Mouse (Mus musculus): ENCODE results near the gene Zfp385a. TPM values are rescaled to one million over a fixed set of nuclear protein-coding genes. Genes with fewer than 3 reads are reported as not detected.

Gene Zfp385a
- polyA plus RNA-seq, 1 experiment from 2014 or later, result 20.5 TPM

DNA sequence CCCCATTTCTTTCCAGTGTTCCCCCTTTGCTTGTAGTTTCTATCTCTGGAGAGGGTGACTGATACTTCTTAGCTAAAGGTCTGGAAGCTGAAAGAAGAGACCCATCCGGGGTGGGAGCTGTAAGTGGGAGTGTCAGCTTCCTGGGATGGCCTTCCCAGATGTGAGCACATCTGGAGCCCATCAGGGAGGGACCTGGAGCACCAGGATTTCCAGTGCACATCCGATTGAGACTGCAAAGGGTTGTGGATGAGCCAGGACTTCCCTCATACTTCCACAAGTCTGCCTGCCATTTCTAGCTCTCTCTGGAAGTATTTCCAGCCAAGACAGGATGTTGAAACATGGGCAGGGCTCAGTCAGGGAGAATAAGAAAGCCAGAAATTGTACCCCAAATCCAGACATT, 31.3 kb upstream of the Zfp385a start:
- Histone ChIP-seq H3K36me3 (no peaks in the 10 kb centered on the region), H3K27me3 (peaks cover 17% of the 10 kb centered on the region; the same call in 1 of the 2 replicates), H3K4me3 (no peak overlapping the region), H3K9ac (no peak overlapping the region), H3K4me2 (replicated peaks) (no peak overlapping the region), H3K27ac (no peak overlapping the region), H3K4me1 (peaks cover 11% of the 10 kb centered on the region), H3K9me3 (replicated peaks) (no peaks in the 10 kb centered on the region)
- ATAC-seq (ENCODE audit: low FRiP score), result no peak
- WGBS, result 45% methylated on average over 2 of the region's 2 CpGs

DNA sequence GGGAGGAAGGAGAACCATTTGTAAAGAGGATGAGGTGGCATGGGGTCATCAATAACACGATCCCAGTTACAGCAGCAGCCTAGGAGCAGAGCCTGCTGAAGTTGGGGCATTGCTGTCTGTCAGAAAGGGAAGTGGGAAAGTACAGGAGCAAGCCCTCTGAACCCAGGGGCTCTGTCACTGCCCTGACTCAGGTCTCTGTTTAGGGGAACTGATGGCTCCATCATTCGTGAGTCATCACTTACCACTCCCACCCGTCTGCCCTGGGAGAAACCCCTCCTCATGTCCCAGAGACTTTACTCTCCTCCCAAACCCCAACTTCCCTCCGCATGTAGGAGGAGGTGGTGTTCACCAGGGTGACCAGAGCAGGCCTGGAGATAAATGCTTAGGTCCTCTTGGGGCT, 30.6 kb upstream of the Zfp385a start:
- 55% methylated on average over 4 of the region's 4 CpGs for WGBS
- Histone ChIP-seq H3K27ac (no peak overlapping the region), H3K9ac (no peak overlapping the region), H3K9me3 (replicated peaks) (no peaks in the 10 kb centered on the region), H3K4me2 (replicated peaks) (no peak overlapping the region), H3K36me3 (no peaks in the 10 kb centered on the region), H3K4me3 (no peak overlapping the region), H3K27me3 (peaks cover 21% of the 10 kb centered on the region; the same call in 1 of the 2 replicates), H3K4me1 (peaks cover 17% of the 10 kb centered on the region)
- no peak for ATAC-seq (ENCODE audit: low FRiP score)

DNA sequence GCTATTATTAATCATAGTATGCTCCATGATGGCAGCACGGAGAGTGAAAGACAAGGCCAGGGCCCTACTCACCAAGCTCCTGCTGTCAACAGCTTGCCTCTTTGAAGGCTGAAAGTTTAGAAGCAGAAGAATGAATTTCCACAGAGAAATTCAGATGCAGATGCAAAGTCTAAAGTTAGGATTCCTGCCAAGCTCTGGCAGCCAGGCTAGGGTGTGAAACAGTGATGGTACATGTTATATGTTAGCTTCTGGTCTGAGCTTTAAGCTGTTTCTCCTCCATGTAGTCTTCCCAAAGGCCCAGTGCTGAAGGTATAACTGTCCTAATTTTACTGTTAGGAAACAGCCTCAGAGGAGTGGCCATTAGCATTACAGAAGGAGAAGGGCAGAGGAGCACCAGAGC, 29.2 kb upstream of the Zfp385a start:
- Histone ChIP-seq H3K27ac (no peak overlapping the region), H3K4me1 (peaks cover 24% of the 10 kb centered on the region), H3K36me3 (no peaks in the 10 kb centered on the region), H3K4me2 (replicated peaks) (no peak overlapping the region), H3K9me3 (replicated peaks) (no peaks in the 10 kb centered on the region), H3K9ac (no peak overlapping the region), H3K4me3 (no peak overlapping the region), H3K27me3 (peaks cover 23% of the 10 kb centered on the region; the same call in 1 of the 2 replicates)
- 69% methylated on average over 1 of the region's 1 CpGs for WGBS
- no peak for ATAC-seq (ENCODE audit: low FRiP score)

DNA sequence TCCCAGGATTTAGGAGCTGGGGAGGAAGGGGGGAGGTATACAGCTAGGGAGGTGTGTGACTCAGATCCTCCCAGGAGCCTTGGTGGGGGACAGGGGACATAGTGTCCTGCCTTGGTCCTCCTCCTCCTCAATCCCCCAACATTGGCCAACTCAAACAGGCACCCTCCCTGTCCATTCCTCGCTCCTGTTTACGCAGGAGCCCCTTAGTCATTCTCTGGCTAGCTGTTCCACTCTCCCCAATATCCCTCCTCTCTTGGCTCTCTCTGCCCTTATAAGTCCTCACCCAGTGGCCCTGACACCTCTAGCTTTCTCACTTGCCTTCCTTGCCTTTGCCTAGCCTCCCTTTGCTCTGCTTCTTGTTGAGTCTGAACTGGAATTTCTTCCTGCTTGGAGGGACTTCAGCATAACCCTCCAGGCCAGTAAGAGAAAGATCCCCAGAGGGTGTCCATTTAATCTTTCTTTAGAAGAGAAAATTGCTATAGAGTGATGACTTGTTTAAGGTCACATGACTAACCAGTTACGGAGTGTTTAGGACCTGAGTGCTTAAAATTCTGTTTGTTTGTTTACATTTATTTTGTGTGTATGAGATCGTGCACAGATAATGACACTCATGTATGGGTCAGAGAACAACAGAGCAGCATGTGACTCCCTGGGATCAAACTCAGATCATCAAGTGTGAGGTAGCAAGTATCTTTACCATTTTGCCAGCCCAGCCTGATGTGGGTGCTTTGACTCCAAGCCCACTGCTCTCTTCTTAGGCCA, 28.5 kb upstream of the Zfp385a start:
- peaks cover 24% of the 10 kb centered on the region for H3K4me1 ChIP-seq
- WGBS, result 78% methylated on average over 4 of the region's 4 CpGs
- H3K4me3 ChIP-seq, result no peak overlapping the region
- no peak overlapping the region for H3K4me2 ChIP-seq (replicated peaks)
- H3K36me3 ChIP-seq, result no peaks in the 10 kb centered on the region
- no peaks in the 10 kb centered on the region for H3K9me3 ChIP-seq (replicated peaks)
- no peak for ATAC-seq (ENCODE audit: low FRiP score)
- H3K27me3 ChIP-seq, result peaks cover 23% of the 10 kb centered on the region; the same call in 1 of the 2 replicates
- no peak overlapping the region for H3K9ac ChIP-seq
- H3K27ac ChIP-seq, result no peak overlapping the region

DNA sequence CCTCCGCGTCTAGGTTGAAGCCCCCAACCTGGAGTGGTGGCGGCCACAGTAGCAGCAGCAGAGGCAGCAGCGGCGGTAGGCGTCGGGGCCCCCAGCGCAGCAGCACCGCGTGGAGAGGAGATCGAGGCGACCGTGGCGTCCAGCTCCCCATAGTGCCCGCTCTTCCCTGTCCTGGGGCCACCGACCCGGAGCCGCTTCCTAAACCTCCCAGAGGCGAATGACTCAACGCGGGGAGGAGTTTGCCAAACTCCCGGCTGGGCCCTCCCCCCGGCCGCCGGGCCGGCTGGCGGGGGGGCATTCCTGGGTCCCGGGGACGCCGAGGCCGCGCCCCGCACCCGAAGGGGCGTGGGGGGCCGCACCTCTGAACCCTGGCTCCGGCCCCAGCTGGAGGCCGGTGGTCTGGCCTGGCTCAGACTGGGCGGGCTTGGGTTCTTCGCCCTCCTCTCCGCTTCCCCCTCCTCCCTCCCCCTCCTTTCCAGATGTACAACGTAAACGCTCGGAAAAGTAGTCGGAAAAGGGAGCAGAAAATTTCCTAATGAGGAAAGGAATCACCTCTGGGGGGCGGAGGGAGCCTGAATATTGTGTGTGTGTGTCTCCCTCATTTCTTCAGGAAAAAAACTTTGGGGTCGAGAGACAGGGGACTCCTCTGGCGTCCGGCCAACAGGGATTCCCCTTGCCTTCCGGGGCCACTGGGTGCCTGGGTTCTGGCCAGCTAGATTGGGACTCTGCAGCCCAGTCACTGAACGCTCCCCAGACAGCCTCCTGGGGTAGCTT, 26.7 kb upstream of the Zfp385a start, which contains the start of gene Itga5:
TSS of gene Itga5 (minus strand) at position 388 of the 774 bp plus-strand sequence.
- no peaks in the 10 kb centered on the region for H3K9me3 ChIP-seq (replicated peaks)
- no peaks in the 10 kb centered on the region for H3K36me3 ChIP-seq
- peak within 1 kb of the TSS; percentile 52; the same call in 1 of the 2 replicates for H3K27ac ChIP-seq
- peak within 1 kb of the TSS; percentile 61 for H3K4me3 ChIP-seq
- under 1% methylated on average over 50 of the region's 51 CpGs for WGBS
- H3K27me3 ChIP-seq, result peaks cover 23% of the 10 kb centered on the region; the same call in 1 of the 2 replicates
- H3K9ac ChIP-seq, result peak within 1 kb of the TSS; percentile 75
- H3K4me2 ChIP-seq (replicated peaks), result peak within 1 kb of the TSS; percentile 95
- peak; percentile 69 for ATAC-seq (ENCODE audit: low FRiP score)
- H3K4me1 ChIP-seq, result peaks cover 24% of the 10 kb centered on the region

DNA sequence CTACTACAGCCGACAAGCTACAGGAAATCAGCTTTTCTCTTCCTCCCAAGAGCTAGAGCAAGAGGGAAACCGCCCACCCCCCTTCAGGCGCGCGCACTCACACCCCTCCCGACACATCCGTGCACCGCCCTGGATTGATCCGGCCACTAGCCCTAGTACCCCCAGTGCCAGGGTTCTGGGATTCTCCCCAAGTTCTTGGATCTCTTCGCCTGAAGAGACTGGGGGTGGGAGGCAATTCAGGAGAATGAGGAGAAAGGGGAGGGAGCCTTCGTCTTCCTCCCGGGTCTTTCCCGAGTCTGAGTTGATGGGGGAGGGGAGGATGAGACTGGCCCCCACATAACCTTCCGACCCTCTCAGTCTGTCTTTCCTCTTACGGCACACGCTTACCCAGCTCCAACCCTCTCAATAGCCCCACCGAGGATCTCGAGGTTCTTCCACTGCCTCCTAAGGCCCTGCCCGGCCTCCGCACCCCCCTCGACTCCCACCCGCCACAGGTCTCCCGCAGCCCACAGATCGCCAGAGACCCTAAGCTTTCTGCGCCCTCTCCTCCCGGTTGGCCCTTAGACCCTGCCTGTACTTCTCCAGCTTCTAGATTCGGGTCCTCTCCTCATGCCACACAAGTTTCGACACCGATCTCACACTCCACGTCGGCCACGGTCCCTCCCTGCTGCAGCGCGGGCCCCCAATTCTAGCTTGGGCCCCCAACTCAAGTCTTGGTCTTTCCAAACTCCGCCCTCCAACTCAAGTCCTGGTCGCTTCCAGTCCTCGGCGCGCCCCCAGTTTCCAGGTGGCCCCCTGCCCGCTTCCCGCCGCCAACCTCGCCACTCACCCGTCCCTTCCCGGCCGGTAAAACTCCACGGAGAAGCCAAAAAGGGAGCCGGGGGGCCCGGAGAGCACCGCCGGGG, 25.8 kb upstream of the Zfp385a start:
- under 1% methylated on average over 51 of the region's 51 CpGs for WGBS
- no peaks in the 10 kb centered on the region for H3K36me3 ChIP-seq
- peaks cover 23% of the 10 kb centered on the region; the same call in 1 of the 2 replicates for H3K27me3 ChIP-seq
- H3K27ac ChIP-seq, result peak overlapping the region; percentile 52; the same call in 1 of the 2 replicates
- H3K4me2 ChIP-seq (replicated peaks), result peak overlapping the region; percentile 95
- H3K9ac ChIP-seq, result peak overlapping the region; percentile 75
- H3K9me3 ChIP-seq (replicated peaks), result no peaks in the 10 kb centered on the region
- H3K4me3 ChIP-seq, result peak overlapping the region; percentile 61
- peaks cover 24% of the 10 kb centered on the region for H3K4me1 ChIP-seq
- ATAC-seq (ENCODE audit: low FRiP score), result peak; percentile 49

DNA sequence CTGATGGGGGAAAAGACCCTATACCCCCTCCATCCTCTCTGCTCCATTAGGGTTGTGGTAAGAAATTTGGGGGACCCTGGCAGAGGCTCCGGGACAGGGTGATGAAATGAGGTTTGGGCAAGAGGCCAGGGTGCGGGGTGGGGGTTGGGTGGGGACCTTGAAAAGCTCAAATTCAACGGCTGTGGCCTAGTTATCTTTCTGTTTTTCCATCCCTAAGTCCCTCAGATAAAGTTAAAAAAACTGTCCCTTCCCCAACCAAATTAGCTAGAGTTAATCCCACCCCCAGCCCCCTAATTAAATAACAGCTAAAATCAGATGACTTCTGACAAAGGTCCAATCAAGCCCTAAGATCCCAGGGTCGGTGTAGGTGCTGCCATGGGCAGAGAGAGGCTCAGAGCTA, 24.9 kb upstream of the Zfp385a start:
- H3K4me1 ChIP-seq, result peaks cover 24% of the 10 kb centered on the region
- H3K4me3 ChIP-seq, result peak overlapping the region; percentile 61
- H3K9me3 ChIP-seq (replicated peaks), result no peaks in the 10 kb centered on the region
- 53% methylated on average over 4 of the region's 4 CpGs for WGBS
- no peaks in the 10 kb centered on the region for H3K36me3 ChIP-seq
- ATAC-seq (ENCODE audit: low FRiP score), result no peak
- H3K27me3 ChIP-seq, result peaks cover 23% of the 10 kb centered on the region; the same call in 1 of the 2 replicates
- H3K4me2 ChIP-seq (replicated peaks), result peak overlapping the region; percentile 95
- H3K27ac ChIP-seq, result no peak overlapping the region
- H3K9ac ChIP-seq, result 0 out of 2 replicates have a peak overlapping the region, but pooled peaks have one; percentile 75

DNA sequence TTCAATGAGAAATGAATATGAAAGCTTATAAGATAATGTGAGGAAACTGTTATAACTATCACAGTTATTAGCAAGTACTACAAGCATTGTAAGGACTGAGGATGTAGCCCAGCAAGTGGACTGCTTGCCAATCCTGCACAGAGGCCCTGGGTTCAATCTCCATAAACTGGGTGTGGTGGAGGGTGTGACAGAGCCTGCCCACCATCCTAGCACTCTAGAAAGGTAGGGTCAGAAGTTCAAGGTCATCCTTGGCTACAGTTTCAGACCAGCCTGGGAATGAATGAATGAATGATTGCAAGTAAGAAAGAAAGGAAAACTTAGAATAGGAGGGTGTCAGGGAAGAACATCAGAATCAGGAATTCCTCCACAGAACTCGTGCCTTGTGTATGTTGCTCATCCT, 23.9 kb upstream of the Zfp385a start:
- Histone ChIP-seq H3K4me2 (replicated peaks) (no peak overlapping the region), H3K9ac (no peak overlapping the region), H3K4me3 (no peak overlapping the region), H3K36me3 (no peaks in the 10 kb centered on the region), H3K27ac (no peak overlapping the region), H3K4me1 (peaks cover 31% of the 10 kb centered on the region), H3K27me3 (peaks cover 23% of the 10 kb centered on the region; the same call in 1 of the 2 replicates), H3K9me3 (replicated peaks) (no peaks in the 10 kb centered on the region)
- WGBS, result 79% methylated on average over 1 of the region's 1 CpGs
- no peak for ATAC-seq (ENCODE audit: low FRiP score)

DNA sequence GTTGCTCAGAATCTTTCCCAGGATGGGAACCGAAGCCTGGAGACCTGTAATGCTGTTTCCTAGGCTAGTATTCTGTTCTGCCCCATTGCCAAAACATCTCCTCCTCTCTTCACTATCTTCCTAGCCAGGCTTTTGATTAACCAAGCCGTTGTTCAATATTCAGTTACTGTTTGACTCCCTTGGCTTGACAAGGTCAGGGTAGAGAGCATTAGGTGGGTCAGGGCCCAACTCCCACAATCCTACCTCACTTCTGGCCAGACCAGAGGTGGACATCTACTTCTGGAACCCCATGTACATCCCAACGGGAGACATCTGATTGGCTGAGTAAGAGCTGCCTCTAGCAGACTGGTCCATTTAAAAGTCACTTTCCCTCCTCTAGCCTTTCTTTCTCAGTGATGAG, 23.1 kb upstream of the Zfp385a start:
- Histone ChIP-seq H3K27me3 (peaks cover 16% of the 10 kb centered on the region; the same call in 1 of the 2 replicates), H3K27ac (no peak overlapping the region), H3K4me1 (peaks cover 32% of the 10 kb centered on the region), H3K4me3 (no peak overlapping the region), H3K9ac (no peak overlapping the region), H3K4me2 (replicated peaks) (no peak overlapping the region), H3K9me3 (replicated peaks) (no peaks in the 10 kb centered on the region), H3K36me3 (no peaks in the 10 kb centered on the region)
- WGBS, result 93% methylated on average over 3 of the region's 3 CpGs
- no peak for ATAC-seq (ENCODE audit: low FRiP score)

DNA sequence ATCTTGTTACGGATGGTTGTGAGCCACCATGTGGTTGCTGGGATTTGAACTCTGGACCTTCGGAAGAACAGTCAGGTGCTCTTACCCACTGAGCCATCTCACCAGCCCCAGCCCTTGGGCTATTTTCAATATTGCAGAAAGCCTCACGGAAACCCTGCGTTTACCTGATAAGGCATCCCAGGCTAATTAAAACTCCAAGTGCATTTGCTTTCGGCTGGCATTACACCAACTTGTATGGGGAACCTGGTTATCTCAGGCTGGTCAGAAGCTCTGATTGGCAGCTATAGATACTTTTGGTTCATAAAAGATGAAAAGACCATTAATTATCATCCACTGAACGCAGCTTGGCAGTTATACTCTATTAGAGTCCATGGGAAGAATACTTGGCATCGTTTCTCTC, 22.4 kb upstream of the Zfp385a start:
- Histone ChIP-seq H3K9me3 (replicated peaks) (no peaks in the 10 kb centered on the region), H3K27ac (no peak overlapping the region), H3K4me3 (no peak overlapping the region), H3K4me2 (replicated peaks) (no peak overlapping the region), H3K36me3 (no peaks in the 10 kb centered on the region), H3K27me3 (peaks cover 14% of the 10 kb centered on the region; the same call in 1 of the 2 replicates), H3K9ac (no peak overlapping the region), H3K4me1 (peaks cover 32% of the 10 kb centered on the region)
- 89% methylated on average over 6 of the region's 7 CpGs for WGBS
- no peak for ATAC-seq (ENCODE audit: low FRiP score)

DNA sequence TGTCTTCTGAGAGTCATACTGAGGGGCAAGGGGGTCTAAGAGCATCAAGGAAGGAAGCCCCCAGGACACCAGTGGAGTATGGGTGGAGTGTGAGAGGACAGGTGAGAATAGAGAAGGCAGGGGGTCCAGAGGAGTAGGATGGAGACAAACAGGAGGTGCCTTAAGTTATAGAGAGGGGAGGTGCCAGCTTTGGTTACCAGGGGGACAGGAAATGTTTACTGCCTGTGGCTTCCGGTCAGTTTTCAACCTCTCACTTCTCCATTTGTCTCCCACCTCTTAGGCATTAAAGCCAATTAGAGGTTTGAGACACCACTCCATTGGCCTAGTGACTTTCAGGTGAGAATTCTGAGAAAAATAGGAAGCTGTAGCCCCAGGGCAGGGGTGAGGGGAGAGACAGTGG, 21.4 kb upstream of the Zfp385a start:
- Histone ChIP-seq H3K27me3 (peaks cover 7% of the 10 kb centered on the region; the same call in 1 of the 2 replicates), H3K9me3 (replicated peaks) (no peaks in the 10 kb centered on the region), H3K4me2 (replicated peaks) (no peak overlapping the region), H3K4me1 (peaks cover 22% of the 10 kb centered on the region), H3K9ac (no peak overlapping the region), H3K36me3 (no peaks in the 10 kb centered on the region), H3K27ac (no peak overlapping the region), H3K4me3 (no peak overlapping the region)
- 65% methylated on average over 1 of the region's 1 CpGs for WGBS
- no peak for ATAC-seq (ENCODE audit: low FRiP score)

Data from hindbrain, embryonic 12.5 days (tissue).